Mouse (Mus musculus) kidney, postnatal 4 days (tissue): ENCODE measurements around the gene Gm21981.
"Not testable (repeated sequence)": the region's sequence is repeated elsewhere in the genome, so short reads cannot be mapped to it uniquely, and the experiment has no call there.

Experiments
- DNase-seq, 2 experiments: peaks; one replicate each; pipeline ENCODE4 v3.0.0; 2021; ENCODE audit warnings: mixed read lengths in 2 of 2

The Gm21981 gene

GRCm38 (mm10) chr17:47663009-47663713 is 31.1 kb downstream of the Gm21981 start:
- DNase-seq: no peak

GRCm38 (mm10) chr17:47658741-47659243 is 35.5 kb downstream of the Gm21981 start:
- no peak for DNase-seq

GRCm38 (mm10) chr17:47657901-47658300 is 36.4 kb downstream of the Gm21981 start:
- DNase-seq: no peak

GRCm38 (mm10) chr17:47655697-47656096 is 38.6 kb downstream of the Gm21981 start:
- DNase-seq: no peak

GRCm38 (mm10) chr17:47654346-47654745 is 39.9 kb downstream of the Gm21981 start:
- DNase-seq: not testable (repeated sequence)

GRCm38 (mm10) chr17:47651953-47652352 is 42.3 kb downstream of the Gm21981 start:
- DNase-seq: no peak

- DNase-seq: no peak
Observed at GRCm38 (mm10) chr17:47648966-47649365, 45.3 kb downstream of the Gm21981 start.

- DNase-seq: peak; percentile 73 to 83
Observed at GRCm38 (mm10) chr17:47646683-47647082, 47.6 kb downstream of the Gm21981 start.

- no peak for DNase-seq
Observed at GRCm38 (mm10) chr17:47642992-47643391, 51.3 kb downstream of the Gm21981 start.
